Mouse (Mus musculus) cerebellum, adult 11 months (tissue): ENCODE measurements around the gene Parn.

Experiments
- DNase-seq: peaks from one replicate; pipeline ENCODE4 v3.0.0; 2022

Gene Parn

GRCm38 (mm10) chr16:13621745-13622507 lies 46.0 kb downstream of the Parn start:
- DNase-seq, result no peak

GRCm38 (mm10) chr16:13620194-13620593 lies 47.8 kb downstream of the Parn start:
- no peak for DNase-seq

- no peak for DNase-seq
Measured at GRCm38 (mm10) chr16:13615276-13615675, 52.7 kb downstream of the Parn start.

- DNase-seq, result no peak
Measured at GRCm38 (mm10) chr16:13612571-13612970, 55.4 kb downstream of the Parn start.

GRCm38 (mm10) chr16:13612058-13612457 lies 55.9 kb downstream of the Parn start:
- DNase-seq, result no peak

- no peak for DNase-seq
Measured at GRCm38 (mm10) chr16:13611399-13611798, 56.6 kb downstream of the Parn start.

GRCm38 (mm10) chr16:13610951-13611381 lies 57.0 kb downstream of the Parn start:
- DNase-seq, result no peak

- no peak for DNase-seq
Measured at GRCm38 (mm10) chr16:13608705-13609085, 59.3 kb downstream of the Parn start.

GRCm38 (mm10) chr16:13607987-13608704 lies 59.8 kb downstream of the Parn start:
- no peak for DNase-seq

- DNase-seq, result no peak
Measured at GRCm38 (mm10) chr16:13602779-13603178, 65.2 kb downstream of the Parn start.

GRCm38 (mm10) chr16:13589049-13589408 lies 78.9 kb downstream of the Parn start:
- no peak for DNase-seq

- DNase-seq, result no peak
Measured at GRCm38 (mm10) chr16:13588182-13589048, 79.6 kb downstream of the Parn start.

- no peak for DNase-seq
Measured at GRCm38 (mm10) chr16:13585234-13585633, 82.7 kb downstream of the Parn start.

- DNase-seq, result no peak
Measured at GRCm38 (mm10) chr16:13580784-13581183, 87.2 kb downstream of the Parn start.

GRCm38 (mm10) chr16:13580016-13580415 lies 88.0 kb downstream of the Parn start:
- no peak for DNase-seq

GRCm38 (mm10) chr16:13575306-13575705 lies 92.7 kb downstream of the Parn start:
- no peak for DNase-seq

GRCm38 (mm10) chr16:13568280-13568679 lies 99.7 kb downstream of the Parn start:
- no peak for DNase-seq

- no peak for DNase-seq
Measured at GRCm38 (mm10) chr16:13567614-13568013, 100.4 kb downstream of the Parn start.

GRCm38 (mm10) chr16:13566351-13566750 lies 101.6 kb downstream of the Parn start:
- DNase-seq, result no peak

- no peak for DNase-seq
Measured at GRCm38 (mm10) chr16:13565291-13565690, 102.7 kb downstream of the Parn start.

GRCm38 (mm10) chr16:13557784-13558183 lies 110.2 kb downstream of the Parn start:
- no peak for DNase-seq

- no peak for DNase-seq
Measured at GRCm38 (mm10) chr16:13556954-13557470, 111.0 kb downstream of the Parn start.

- no peak for DNase-seq
Measured at GRCm38 (mm10) chr16:13556446-13556845, 111.5 kb downstream of the Parn start.
